Mouse (Mus musculus) cerebellum, postnatal 14 days (tissue): ENCODE measurements around the gene Ifngr1.

Experiments used
- DNase-seq, 2 experiments: peaks; one replicate each; pipeline ENCODE4 v3.0.0; 2021; ENCODE audit warnings: mixed read lengths in 2 of 2

The Ifngr1 gene

GRCm38 (mm10) chr10:19589626-19590025, 2.1 kb upstream of the Ifngr1 start:
- DNase-seq, result no peak

- DNase-seq, result no peak
Observed at GRCm38 (mm10) chr10:19591286-19591640, 486 bp upstream of the Ifngr1 start.

- peak in 1 of 2 experiments; percentile 21 for DNase-seq
Observed at GRCm38 (mm10) chr10:19592556-19592955, 807 bp downstream of the Ifngr1 start.

DNA sequence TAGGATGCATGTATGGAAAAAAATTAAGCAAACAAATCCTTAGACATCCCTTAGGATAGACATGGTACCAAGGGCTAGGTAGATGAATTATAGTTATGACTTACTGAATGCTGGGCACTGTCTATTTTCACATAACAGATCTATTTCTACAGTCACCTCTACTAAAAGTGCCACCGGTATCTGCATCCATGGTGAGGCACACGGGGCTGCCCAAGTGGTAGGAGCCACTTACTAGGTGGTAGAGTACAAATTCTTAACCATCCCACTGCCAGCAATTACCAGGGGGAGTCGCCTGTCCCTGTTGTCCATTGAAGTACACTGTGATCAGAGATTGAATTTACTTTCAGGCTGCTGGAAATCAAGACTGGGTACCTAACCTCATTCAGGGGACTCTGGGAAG, 1.5 kb downstream of the Ifngr1 start:
- no peak for DNase-seq

DNA sequence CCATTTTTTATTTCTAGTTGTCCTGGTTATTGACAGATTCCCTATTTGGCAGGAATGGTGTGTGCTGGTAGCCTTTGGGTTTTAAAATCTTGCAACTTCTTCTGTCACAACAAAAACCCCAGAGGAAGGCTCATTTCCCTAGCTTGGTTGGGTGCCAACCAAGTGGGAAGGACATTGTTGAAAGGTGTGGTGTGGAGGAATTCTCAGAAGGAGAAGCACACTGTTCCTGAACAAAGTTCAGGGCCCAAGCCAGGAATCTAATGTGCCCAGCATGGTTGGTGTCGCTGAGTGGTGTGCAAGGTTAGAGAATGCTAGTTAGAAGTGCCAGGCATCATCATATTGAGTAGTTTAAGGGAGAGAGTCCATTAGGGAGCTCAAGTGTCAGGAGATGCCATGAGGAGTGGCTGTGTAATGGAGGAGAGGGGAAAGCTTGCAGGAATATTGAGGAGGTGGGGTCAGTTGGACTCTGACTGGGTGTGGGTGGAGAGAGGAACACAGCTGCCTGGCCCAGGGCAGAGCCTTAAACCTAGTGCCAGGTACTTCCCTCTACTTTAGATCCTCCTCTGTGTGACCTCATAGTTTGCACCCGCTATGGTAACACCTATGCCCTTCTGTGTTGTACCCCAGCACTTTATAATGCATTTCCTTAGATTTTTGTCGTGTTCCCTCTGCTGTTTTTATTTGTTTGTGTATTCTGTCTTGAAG, 2.6 kb downstream of the Ifngr1 start:
- no peak for DNase-seq

- no peak for DNase-seq
Observed at GRCm38 (mm10) chr10:19596866-19597265, 5.1 kb downstream of the Ifngr1 start.

DNA sequence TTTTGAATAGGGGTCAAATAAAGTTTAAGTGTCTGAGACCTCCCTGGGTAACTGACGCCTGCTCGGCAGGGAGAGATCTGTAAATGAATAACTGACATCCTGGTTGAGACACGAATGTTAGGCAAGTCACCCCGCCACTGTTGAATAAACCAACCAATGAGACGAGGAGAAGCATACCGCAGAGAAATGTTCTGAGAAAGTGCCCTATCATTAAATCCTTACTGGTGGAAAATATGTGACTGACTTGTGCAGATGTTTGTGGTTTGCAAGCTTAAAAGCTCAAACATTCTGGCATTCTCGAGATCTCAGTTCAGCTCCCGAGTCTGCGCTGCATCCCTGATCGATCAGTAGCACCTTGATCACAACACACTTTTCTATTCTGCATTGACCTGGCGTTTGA, 6.3 kb downstream of the Ifngr1 start:
- DNase-seq, result no peak

DNA sequence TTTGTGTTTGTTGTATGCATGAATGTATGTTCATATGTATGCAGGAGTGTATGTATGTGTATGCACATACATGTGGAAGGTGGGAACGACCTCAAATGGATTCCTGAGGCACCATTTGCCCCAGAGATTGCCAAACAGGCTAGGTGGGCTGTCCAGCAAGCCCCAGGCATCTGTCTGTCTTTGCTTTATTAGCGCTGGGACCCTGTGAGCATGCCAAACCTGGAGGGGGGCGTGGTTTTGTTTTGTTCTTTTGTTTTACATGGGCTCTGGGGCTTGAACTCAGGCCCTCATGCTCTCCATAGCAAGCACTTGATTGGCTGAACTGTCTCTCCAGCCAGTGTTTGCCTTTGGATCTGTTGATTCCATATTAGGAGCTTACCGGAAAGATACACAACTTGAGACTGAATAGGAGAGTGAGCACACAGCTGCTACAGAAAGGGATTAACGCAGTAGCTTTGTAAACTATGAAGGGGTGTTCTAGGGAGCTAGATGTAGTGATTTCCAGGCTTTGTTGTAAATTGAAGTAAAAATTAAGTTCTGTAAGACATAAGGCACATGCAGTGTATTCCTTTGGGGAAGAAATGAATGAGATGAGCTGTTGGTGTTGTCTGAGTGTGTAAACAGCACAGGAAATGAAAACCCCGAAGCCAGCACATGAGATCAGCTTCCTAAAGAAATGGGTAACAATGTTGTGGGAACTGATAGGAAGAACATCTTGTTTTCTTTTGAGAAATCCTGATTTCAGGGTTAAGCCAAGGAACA, 7.8 kb downstream of the Ifngr1 start:
- DNase-seq, result no peak

DNA sequence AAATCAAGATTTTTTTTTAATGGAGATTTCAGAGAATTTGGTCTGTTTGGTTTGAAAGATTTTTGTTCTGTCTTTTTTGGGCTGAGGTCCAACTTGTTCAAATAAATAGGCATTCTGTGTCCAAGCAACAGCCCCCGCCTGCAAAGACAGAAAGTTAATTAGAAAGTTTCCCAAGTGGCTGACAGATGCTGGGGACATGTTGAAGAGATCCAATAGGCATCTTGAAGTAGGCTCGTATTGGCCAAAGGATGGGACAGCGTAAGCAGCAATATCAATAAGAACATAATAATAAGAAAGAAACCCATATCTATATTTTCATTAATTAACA, 8.3 kb downstream of the Ifngr1 start:
- no peak for DNase-seq

GRCm38 (mm10) chr10:19601502-19601901, 9.8 kb downstream of the Ifngr1 start:
- peak; percentile 28 to 55 for DNase-seq

DNA sequence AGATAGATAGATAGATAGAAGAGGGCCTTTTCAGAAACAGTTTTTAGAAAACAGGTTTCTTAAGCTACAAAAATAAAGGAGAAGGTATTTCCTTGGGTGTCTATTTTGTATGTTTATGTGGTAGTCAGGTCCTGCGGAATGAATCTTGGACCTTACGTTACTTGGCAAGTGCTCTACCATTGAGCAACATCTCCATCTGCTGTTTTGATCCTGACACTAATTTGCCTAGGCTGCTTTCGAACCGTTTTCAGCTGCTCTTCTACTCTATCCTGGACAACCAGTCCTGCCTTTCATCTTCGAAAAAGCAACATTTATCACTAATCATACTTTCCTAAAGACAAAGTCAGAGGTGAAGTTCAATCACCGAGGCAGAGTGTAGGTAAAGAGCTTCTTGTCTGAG, 11.5 kb downstream of the Ifngr1 start:
- no peak for DNase-seq

DNA sequence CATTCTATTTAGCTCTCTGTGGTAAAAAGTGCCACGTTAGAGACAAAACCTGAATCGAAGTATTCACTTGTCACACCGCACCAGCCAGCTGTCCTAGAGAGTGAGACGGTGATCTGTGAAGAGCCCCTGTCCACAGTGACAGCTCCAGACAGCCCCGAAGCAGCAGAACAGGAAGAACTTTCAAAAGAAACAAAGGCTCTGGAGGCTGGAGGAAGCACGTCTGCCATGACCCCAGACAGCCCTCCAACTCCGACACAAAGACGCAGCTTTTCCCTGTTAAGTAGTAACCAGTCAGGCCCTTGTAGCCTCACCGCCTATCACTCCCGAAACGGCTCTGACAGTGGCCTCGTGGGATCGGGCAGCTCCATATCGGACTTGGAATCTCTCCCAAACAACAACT, 17.4 kb downstream of the Ifngr1 start:
- no peak for DNase-seq

GRCm38 (mm10) chr10:19611616-19612015, 19.9 kb downstream of the Ifngr1 start:
- no peak for DNase-seq

GRCm38 (mm10) chr10:19613111-19613753, 21.5 kb downstream of the Ifngr1 start:
- DNase-seq, result no peak

GRCm38 (mm10) chr10:19619736-19620135, 28.0 kb downstream of the Ifngr1 start:
- DNase-seq, result no peak

GRCm38 (mm10) chr10:19621408-19622048, 29.8 kb downstream of the Ifngr1 start, which contains the start of gene Il22ra2:
Gene Il22ra2, plus strand, starts transcription at chr10:19621998.
- no peak for DNase-seq

DNA sequence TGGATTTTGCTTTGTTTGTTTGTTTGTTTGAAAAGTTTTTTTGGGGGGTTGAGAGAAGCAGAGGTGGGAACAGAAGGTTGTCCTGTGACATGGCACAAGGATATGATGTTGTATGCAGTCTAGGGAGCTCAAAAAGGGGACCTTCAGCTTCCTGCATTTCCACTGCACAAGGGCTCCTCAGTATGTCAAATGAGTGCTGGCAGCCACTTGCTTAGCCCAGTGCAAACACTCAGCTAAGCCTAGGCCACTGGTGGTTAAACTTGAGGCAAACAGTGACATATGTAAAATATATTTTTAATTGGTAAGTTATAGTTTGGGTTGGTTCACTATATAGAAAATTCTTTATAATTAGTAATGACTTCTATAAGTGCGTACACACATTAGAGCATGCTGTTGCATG, 32.9 kb downstream of the Ifngr1 start:
- no peak for DNase-seq

- DNase-seq, result no peak
Observed at GRCm38 (mm10) chr10:19627342-19627741, 35.6 kb downstream of the Ifngr1 start.

DNA sequence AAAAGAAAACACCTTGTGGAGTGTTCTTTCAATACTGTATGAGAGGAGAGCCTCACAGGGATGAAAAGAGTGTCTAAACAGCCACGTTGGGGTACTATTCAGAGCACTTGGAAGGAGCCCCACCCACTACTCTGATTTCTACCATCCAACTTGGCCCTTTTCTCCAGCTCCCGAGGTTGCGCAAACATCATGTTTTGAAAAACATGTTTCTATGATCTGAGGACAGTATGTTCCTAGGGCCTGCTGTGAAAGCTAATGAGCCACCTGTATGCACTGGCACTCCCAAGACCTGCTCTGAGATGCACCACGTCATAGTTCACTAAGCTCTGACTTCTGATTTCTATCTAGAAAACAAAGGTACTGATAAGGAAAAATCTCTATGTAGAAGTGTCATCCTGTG, 36.0 kb downstream of the Ifngr1 start:
- no peak for DNase-seq

GRCm38 (mm10) chr10:19631616-19632195, 40.0 kb downstream of the Ifngr1 start:
- no peak for DNase-seq

DNA sequence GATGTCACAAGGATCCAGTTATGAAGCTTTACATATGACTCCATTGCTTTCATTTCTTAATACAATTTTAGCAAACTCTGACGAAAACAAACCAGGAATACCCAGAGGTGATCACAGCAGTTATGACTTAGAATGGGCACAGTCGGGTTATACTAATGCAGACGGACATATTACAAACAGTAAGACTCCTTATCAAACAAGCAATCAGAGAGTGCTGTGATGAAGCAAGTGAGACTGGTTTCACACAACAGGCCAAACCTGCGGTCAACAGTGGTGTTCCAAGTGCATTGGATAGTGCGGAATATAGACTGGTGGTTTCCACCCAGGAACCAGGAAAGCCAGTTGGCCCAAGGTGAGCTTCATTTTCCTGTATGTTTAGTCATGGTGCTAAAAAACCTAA, 47.1 kb downstream of the Ifngr1 start:
- DNase-seq, result no peak

- no peak for DNase-seq
Observed at GRCm38 (mm10) chr10:19639630-19640029, 47.9 kb downstream of the Ifngr1 start.

DNA sequence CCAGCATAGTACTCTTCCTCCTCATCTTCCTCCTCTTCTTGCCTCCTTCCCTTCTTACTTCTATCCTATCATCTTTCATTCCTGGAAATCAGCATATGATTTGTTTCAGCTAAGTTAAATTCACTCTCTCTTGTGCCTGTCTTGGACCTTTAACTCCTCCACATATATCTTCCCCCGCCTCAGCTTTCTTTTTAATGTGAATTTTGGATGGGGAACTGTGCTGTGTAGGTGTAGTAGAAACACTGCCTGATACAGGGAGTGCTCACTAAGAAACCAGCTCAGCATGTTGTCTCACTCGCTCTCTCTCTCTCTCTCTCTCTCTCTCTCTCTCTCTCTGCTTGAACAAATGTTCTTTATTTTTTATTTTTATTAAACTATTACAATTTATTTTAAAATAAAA, 53.4 kb downstream of the Ifngr1 start:
- no peak for DNase-seq
